Mouse (Mus musculus): Measurements from ENCODE around the gene Tubg2.
"Not testable (repeated sequence)": the region's sequence is repeated elsewhere in the genome, so short reads cannot be mapped to it uniquely, and the experiment has no call there.

Tubg2 gene

GRCm38 (mm10) chr11:101155728-101156371, at the start of gene Tubg2:
Gene Tubg2 (plus strand): TSS chr11:101155907.
- peak; percentile 82 for DNase-seq (ENCODE audit: low spot score)

- DNase-seq (ENCODE audit: low spot score): no peak
Measured at GRCm38 (mm10) chr11:101109351-101109750, 46.4 kb upstream of the Tubg2 start.

GRCm38 (mm10) chr11:101110708-101111107, 45.0 kb upstream of the Tubg2 start:
- DNase-seq (ENCODE audit: low spot score): no peak

- no peak for DNase-seq (ENCODE audit: low spot score)
Measured at GRCm38 (mm10) chr11:101111178-101111577, 44.5 kb upstream of the Tubg2 start.

- no peak for DNase-seq (ENCODE audit: low spot score)
Measured at GRCm38 (mm10) chr11:101112186-101112585, 43.5 kb upstream of the Tubg2 start.

GRCm38 (mm10) chr11:101115564-101115963, 40.1 kb upstream of the Tubg2 start:
- no peak for DNase-seq (ENCODE audit: low spot score)

GRCm38 (mm10) chr11:101118105-101118504, 37.6 kb upstream of the Tubg2 start:
- no peak for DNase-seq (ENCODE audit: low spot score)

GRCm38 (mm10) chr11:101119131-101119760, 36.5 kb upstream of the Tubg2 start:
- no peak for DNase-seq (ENCODE audit: low spot score)

- DNase-seq (ENCODE audit: low spot score): peak; percentile 99
Measured at GRCm38 (mm10) chr11:101119761-101120544, 35.8 kb upstream of the Tubg2 start, which contains the start of the genes Retreg3 and Tubg1. Gene Retreg3 (minus strand): TSS chr11:101119893. Gene Tubg1 (plus strand): TSS chr11:101119938.

GRCm38 (mm10) chr11:101120545-101121188, 35.0 kb upstream of the Tubg2 start:
- no peak for DNase-seq (ENCODE audit: low spot score)

- not testable (repeated sequence) for DNase-seq (ENCODE audit: low spot score)
Measured at GRCm38 (mm10) chr11:101124494-101124893, 31.2 kb upstream of the Tubg2 start.

- not testable (repeated sequence) for DNase-seq (ENCODE audit: low spot score)
Measured at GRCm38 (mm10) chr11:101125008-101125407, 30.7 kb upstream of the Tubg2 start.

GRCm38 (mm10) chr11:101127075-101127474, 28.6 kb upstream of the Tubg2 start:
- no peak for DNase-seq (ENCODE audit: low spot score)

GRCm38 (mm10) chr11:101128996-101129577, 26.6 kb upstream of the Tubg2 start:
- DNase-seq (ENCODE audit: low spot score): no peak

- no peak for DNase-seq (ENCODE audit: low spot score)
Measured at GRCm38 (mm10) chr11:101130056-101130756, 25.5 kb upstream of the Tubg2 start.

GRCm38 (mm10) chr11:101131187-101131586, 24.5 kb upstream of the Tubg2 start:
- DNase-seq (ENCODE audit: low spot score): no peak

GRCm38 (mm10) chr11:101131701-101132100, 24.0 kb upstream of the Tubg2 start:
- DNase-seq (ENCODE audit: low spot score): peak; percentile 62

GRCm38 (mm10) chr11:101133037-101133436, 22.7 kb upstream of the Tubg2 start:
- DNase-seq (ENCODE audit: low spot score): no peak

GRCm38 (mm10) chr11:101134217-101134865, 21.4 kb upstream of the Tubg2 start:
- DNase-seq (ENCODE audit: low spot score): no peak

GRCm38 (mm10) chr11:101137000-101137399, 18.7 kb upstream of the Tubg2 start:
- DNase-seq (ENCODE audit: low spot score): no peak
